Mouse (Mus musculus) limb, embryonic 12.5 days (tissue): ENCODE data around the gene Frmpd4. TPM values are rescaled to one million over a fixed set of nuclear protein-coding genes. Genes with fewer than 3 reads are reported as not detected.

ENCODE experiments used
- ATAC-seq: fragments of 200-750 bp; cut with Nextera tagmentation; 2 replicates; pipeline ENCODE4 v1.8.0; 2017; ENCODE audit warnings: low read depth, moderate TSS enrichment; ENCODE audit not compliant: insufficient number of reproducible peaks, insufficient read depth, low FRiP score, low TSS enrichment
- H3K27ac ChIP-seq: fragments of 300-500 bp; sonication (generic); 2 replicates; pipeline ENCODE4 v1.5.1; 2016; ENCODE audit warnings: mild to moderate bottlenecking, moderate library complexity
- H3K27me3 ChIP-seq: fragments of 300-500 bp; sonication (generic); 2 replicates; pipeline ENCODE4 v1.6.1; 2016; ENCODE audit warnings: mild to moderate bottlenecking, moderate library complexity
- H3K36me3 ChIP-seq: fragments of 300-500 bp; sonication (generic); 2 replicates; pipeline ENCODE4 v1.6.1; 2016; ENCODE audit warnings: mild to moderate bottlenecking, moderate library complexity
- H3K4me1 ChIP-seq: fragments of 300-500 bp; sonication (generic); replicated peaks from 2 replicates; pipeline ENCODE4 v1.6.1; 2016
- H3K4me2 ChIP-seq: fragments of 300-500 bp; sonication (generic); 2 replicates; pipeline ENCODE4 v1.6.1; 2016; ENCODE audit warnings: mild to moderate bottlenecking, moderate library complexity
- H3K4me3 ChIP-seq: fragments of 300-500 bp; sonication (generic); replicated peaks from 2 replicates; pipeline ENCODE4 v1.5.1; 2016; ENCODE audit warnings: mild to moderate bottlenecking
- H3K9ac ChIP-seq: fragments of 300-500 bp; sonication (generic); replicated peaks from 2 replicates; pipeline ENCODE4 v1.6.1; 2016; ENCODE audit warnings: mild to moderate bottlenecking, moderate library complexity
- H3K9me3 ChIP-seq: fragments of 300-500 bp; sonication (generic); 2 replicates; pipeline ENCODE4 v1.6.1; 2016; ENCODE audit warnings: mild to moderate bottlenecking, moderate library complexity
- WGBS: fragments of 180-500 bp; shearing (Covaris S2); methylation state at CpG from one replicate; pipeline ENCODE4 v1.1.7; 2016; 5-methylcytosine and 5-hydroxymethylcytosine counted together
- polyA plus RNA-seq: library from polyadenylated mRNA; unstranded; fragments of >200 nt; fragmentation: Nextera tagmentation; extraction: Ambion mirVana; gene quantifications from 2 replicates; pipeline ENCODE4 v1.2.1, GENCODE M21; 2016

The Frmpd4 gene
- polyA plus RNA-seq, 1 experiment from 2014 or later = 0.08 TPM

GRCm38 (mm10) chrX:168124043-168124442, 453.0 kb downstream of the Frmpd4 start:
- WGBS = 18% methylated on average over 8 of the region's 8 CpGs
- H3K9me3 ChIP-seq = no peaks in the 10 kb centered on the region
- H3K4me1 ChIP-seq = no peaks in the 10 kb centered on the region
- no peak overlapping the region for H3K9ac ChIP-seq
- H3K27me3 ChIP-seq = peaks cover 50% of the 10 kb centered on the region
- H3K4me3 ChIP-seq = peak overlapping the region; percentile 44
- no peak for ATAC-seq
- no peak overlapping the region for H3K27ac ChIP-seq
- H3K36me3 ChIP-seq = no peaks in the 10 kb centered on the region
- peak overlapping the region; percentile 73 for H3K4me2 ChIP-seq

DNA sequence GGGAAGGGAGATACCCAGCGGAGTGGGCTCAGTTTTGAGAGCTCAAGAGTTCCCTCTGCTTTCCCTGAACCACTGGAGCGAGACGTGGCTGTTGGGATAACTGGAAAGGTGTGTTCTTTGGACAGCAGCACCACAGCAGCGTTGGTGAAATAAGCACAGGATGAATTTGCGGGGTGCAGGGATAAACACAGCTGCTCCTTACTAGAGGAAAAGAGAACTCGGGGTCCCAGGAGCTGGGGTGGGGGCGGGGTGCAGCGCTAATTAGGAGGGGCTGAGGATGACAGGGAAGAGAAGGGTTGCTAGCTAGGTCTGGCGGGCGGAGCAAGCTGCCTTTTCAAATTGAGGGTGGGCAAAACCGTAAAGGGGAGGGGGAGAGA, 453.5 kb downstream of the Frmpd4 start:
- H3K27me3 ChIP-seq = peaks cover 50% of the 10 kb centered on the region
- 5% methylated on average over 11 of the region's 11 CpGs for WGBS
- peak overlapping the region; percentile 73 for H3K4me2 ChIP-seq
- no peak overlapping the region for H3K27ac ChIP-seq
- no peak for ATAC-seq
- H3K4me3 ChIP-seq = peak overlapping the region; percentile 44
- H3K36me3 ChIP-seq = no peaks in the 10 kb centered on the region
- H3K9ac ChIP-seq = peak overlapping the region; percentile 34; the same call in 1 of the 2 replicates
- no peaks in the 10 kb centered on the region for H3K9me3 ChIP-seq
- no peaks in the 10 kb centered on the region for H3K4me1 ChIP-seq

DNA sequence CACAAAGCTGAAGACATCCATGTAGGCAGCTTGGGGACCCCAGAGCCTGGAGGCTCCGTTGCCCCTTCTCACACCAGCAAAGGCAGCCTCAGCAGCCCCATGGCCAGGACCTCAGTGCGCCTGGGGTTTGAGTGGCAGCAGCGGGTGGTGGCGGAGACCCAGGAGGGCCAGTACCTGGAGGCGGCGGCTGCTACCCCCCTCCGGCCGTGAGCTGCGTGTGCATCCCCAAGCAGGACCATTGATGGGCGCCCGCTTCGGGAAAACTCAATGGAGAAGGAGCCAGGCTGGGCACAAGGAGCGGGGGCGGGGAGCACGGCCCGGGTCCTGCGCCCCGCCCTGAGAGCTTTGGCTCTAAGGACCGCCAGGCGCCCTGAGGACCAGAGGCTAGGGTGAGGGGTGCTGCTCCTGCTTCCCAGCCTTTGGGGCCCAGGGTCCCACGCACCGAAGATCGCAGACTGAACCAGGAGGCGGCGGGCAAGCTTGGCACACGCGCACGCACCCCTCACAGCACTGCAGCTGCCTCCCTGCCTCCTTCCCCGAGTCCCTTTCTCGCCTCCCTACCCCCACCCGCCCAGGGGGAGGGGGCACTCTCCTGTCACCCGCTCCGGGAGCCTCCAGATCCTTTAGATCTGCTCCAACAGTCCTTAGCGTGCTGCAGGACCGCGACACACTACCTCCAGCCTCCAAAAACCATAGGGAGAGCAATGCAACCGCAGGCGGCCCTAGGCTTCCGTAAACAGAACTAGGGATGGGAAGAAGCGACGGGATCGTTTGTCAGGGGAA, 454.0 kb downstream of the Frmpd4 start:
- H3K27me3 ChIP-seq = peaks cover 50% of the 10 kb centered on the region
- ATAC-seq = peak; percentile 63; the same call in 1 of the 2 replicates

DNA sequence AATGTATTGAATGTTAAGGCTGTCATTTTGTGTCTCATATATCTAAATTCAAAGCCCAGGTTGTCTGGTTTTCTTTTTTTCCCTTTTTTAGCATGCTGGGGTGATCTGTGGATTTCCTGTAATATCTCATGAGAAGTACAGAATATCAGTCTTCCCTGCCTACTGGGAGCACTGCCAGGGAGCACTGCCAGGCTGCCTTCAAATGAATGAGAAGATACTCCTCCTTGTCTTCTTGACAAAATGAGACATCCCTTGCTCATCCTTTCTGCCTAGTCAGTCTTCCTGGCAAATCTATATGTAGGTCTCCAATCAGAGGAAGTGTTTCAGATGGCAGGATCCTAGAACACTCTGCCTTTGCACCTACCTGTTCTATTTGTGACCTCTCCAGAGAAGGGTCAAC, 535.4 kb downstream of the Frmpd4 start:
- H3K27me3 ChIP-seq = peaks cover 8% of the 10 kb centered on the region
- no peaks in the 10 kb centered on the region for H3K4me1 ChIP-seq
- no peak for ATAC-seq
- H3K27ac ChIP-seq = no peak overlapping the region
- no peak overlapping the region for H3K4me3 ChIP-seq
- no peaks in the 10 kb centered on the region for H3K9me3 ChIP-seq
- H3K4me2 ChIP-seq = no peak overlapping the region
- H3K9ac ChIP-seq = no peak overlapping the region
- no peaks in the 10 kb centered on the region for H3K36me3 ChIP-seq

More for the DNA sequence above, 454.0 kb downstream of the Frmpd4 start:
- peak overlapping the region; percentile 73 for H3K4me2 ChIP-seq
- no peaks in the 10 kb centered on the region for H3K9me3 ChIP-seq
- no peaks in the 10 kb centered on the region for H3K36me3 ChIP-seq
- H3K27ac ChIP-seq = no peak overlapping the region
- H3K4me3 ChIP-seq = peak overlapping the region; percentile 44
- peak overlapping the region; percentile 34 for H3K9ac ChIP-seq
- no peaks in the 10 kb centered on the region for H3K4me1 ChIP-seq
- WGBS = 16% methylated on average over 40 of the region's 42 CpGs

GRCm38 (mm10) chrX:168020574-168021145, 556.4 kb downstream of the Frmpd4 start:
- H3K4me1 ChIP-seq = no peaks in the 10 kb centered on the region
- H3K4me3 ChIP-seq = no peak overlapping the region
- 67% methylated on average over 4 of the region's 4 CpGs for WGBS
- H3K9me3 ChIP-seq = no peaks in the 10 kb centered on the region
- H3K9ac ChIP-seq = no peak overlapping the region
- peaks cover 18% of the 10 kb centered on the region for H3K27me3 ChIP-seq
- ATAC-seq = no peak
- H3K36me3 ChIP-seq = no peaks in the 10 kb centered on the region
- no peak overlapping the region for H3K4me2 ChIP-seq
- H3K27ac ChIP-seq = no peak overlapping the region

DNA sequence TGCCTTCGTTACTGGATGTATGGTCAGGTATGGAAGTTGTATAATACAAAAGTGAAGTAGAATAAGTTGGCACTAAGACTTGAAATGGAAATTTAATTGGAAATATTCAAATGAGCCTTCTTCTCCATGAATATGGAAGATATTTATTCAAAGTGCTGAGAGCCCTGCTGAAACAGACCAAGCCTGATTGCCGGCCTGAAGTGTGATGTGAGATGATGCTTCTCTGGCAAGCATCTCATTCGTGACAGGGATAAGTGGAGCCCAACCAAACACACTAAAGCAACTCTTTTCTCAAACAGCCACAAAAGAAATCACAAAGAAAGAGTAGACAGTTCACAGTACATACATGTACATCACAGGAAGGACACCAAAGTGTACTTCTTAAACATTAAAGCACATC, 559.2 kb downstream of the Frmpd4 start:
- 70% methylated on average over 3 of the region's 3 CpGs for WGBS
- H3K27me3 ChIP-seq = peaks cover 20% of the 10 kb centered on the region
- H3K4me3 ChIP-seq = no peak overlapping the region
- H3K4me2 ChIP-seq = no peak overlapping the region
- no peaks in the 10 kb centered on the region for H3K9me3 ChIP-seq
- H3K27ac ChIP-seq = no peak overlapping the region
- ATAC-seq = no peak
- no peaks in the 10 kb centered on the region for H3K4me1 ChIP-seq
- no peaks in the 10 kb centered on the region for H3K36me3 ChIP-seq
- H3K9ac ChIP-seq = no peak overlapping the region

GRCm38 (mm10) chrX:167984835-167985234, 592.2 kb downstream of the Frmpd4 start:
- H3K4me1 ChIP-seq = no peaks in the 10 kb centered on the region
- H3K9me3 ChIP-seq = no peaks in the 10 kb centered on the region
- no peak overlapping the region for H3K4me2 ChIP-seq
- peaks cover 15% of the 10 kb centered on the region for H3K27me3 ChIP-seq
- no peak overlapping the region for H3K27ac ChIP-seq
- H3K9ac ChIP-seq = no peak overlapping the region
- H3K4me3 ChIP-seq = no peak overlapping the region
- ATAC-seq = no peak
- H3K36me3 ChIP-seq = no peaks in the 10 kb centered on the region

GRCm38 (mm10) chrX:167951207-167951606, 625.8 kb downstream of the Frmpd4 start:
- H3K27me3 ChIP-seq = peaks cover 11% of the 10 kb centered on the region; the same call in 1 of the 2 replicates
- no peaks in the 10 kb centered on the region for H3K9me3 ChIP-seq
- no peak for ATAC-seq
- H3K9ac ChIP-seq = no peak overlapping the region
- no peak overlapping the region for H3K4me3 ChIP-seq
- no peak overlapping the region for H3K4me2 ChIP-seq
- H3K27ac ChIP-seq = no peak overlapping the region
- H3K4me1 ChIP-seq = no peaks in the 10 kb centered on the region
- no peaks in the 10 kb centered on the region for H3K36me3 ChIP-seq
- WGBS = 90% methylated on average over 2 of the region's 2 CpGs

DNA sequence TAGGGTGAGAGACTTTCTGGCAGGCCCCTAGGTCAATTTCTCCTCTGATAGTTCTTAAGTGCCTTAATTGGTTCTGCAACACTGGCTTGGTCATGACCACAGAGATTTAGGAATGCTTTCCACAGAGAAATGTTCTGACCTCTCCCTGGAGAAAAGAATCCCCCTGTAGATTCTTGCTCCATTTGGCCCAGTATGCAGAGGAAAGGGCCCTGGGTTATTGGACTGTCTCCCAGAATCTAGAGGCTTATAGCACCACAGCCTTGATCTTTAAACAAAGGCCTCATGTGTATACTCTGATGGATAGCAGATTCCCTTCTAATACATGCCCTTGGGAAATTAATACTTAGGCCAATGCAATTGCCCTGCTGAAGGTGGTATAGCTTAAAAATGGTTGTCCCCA, 667.5 kb downstream of the Frmpd4 start:
- Histone ChIP-seq H3K27ac (no peak overlapping the region), H3K4me2 (no peak overlapping the region), H3K4me1 (no peaks in the 10 kb centered on the region), H3K36me3 (no peaks in the 10 kb centered on the region), H3K4me3 (no peak overlapping the region), H3K9ac (no peak overlapping the region), H3K9me3 (no peaks in the 10 kb centered on the region), H3K27me3 (peaks cover 16% of the 10 kb centered on the region)
- ATAC-seq = no peak

DNA sequence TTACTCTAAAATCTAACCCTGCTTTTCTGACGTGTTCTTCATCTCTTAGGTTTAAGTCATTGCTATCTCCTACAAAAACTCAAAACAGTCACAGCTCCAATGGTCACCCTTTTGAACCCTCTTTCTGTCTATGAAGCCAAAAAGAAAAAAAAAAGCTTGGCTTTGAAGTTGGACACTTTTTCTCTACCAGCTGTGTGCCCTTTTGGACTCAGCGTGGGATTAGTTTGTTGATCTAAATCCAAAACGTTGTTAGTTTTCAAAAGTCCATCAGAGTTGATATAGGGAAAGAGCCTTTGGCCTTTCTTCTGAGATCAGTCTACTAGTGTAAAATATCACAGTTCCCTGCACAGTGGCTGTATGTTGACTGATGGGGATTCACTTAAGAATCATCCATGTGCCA, 676.0 kb downstream of the Frmpd4 start:
- Histone ChIP-seq H3K4me3 (no peak overlapping the region), H3K4me2 (no peak overlapping the region), H3K9me3 (no peaks in the 10 kb centered on the region), H3K27me3 (peaks cover 17% of the 10 kb centered on the region), H3K27ac (no peak overlapping the region), H3K9ac (no peak overlapping the region), H3K4me1 (no peaks in the 10 kb centered on the region), H3K36me3 (no peaks in the 10 kb centered on the region)
- ATAC-seq = no peak
- WGBS = 90% methylated on average over 3 of the region's 3 CpGs

- Histone ChIP-seq H3K36me3 (no peaks in the 10 kb centered on the region), H3K27me3 (peaks cover 28% of the 10 kb centered on the region), H3K4me2 (no peak overlapping the region), H3K4me1 (no peaks in the 10 kb centered on the region), H3K27ac (no peak overlapping the region), H3K9me3 (no peaks in the 10 kb centered on the region), H3K4me3 (no peak overlapping the region), H3K9ac (no peak overlapping the region)
- 79% methylated on average over 5 of the region's 5 CpGs for WGBS
- no peak for ATAC-seq
These were observed 722.2 kb downstream of the Frmpd4 start for GRCm38 (mm10) chrX:167854821-167855220.

GRCm38 (mm10) chrX:167832543-167832942, 744.5 kb downstream of the Frmpd4 start:
- WGBS = 65% methylated on average over 2 of the region's 2 CpGs
- no peak overlapping the region for H3K4me2 ChIP-seq
- peaks cover 3% of the 10 kb centered on the region for H3K27me3 ChIP-seq
- H3K9me3 ChIP-seq = no peaks in the 10 kb centered on the region
- no peaks in the 10 kb centered on the region for H3K36me3 ChIP-seq
- no peaks in the 10 kb centered on the region for H3K4me1 ChIP-seq
- ATAC-seq = no peak
- H3K9ac ChIP-seq = no peak overlapping the region
- H3K27ac ChIP-seq = no peak overlapping the region
- no peak overlapping the region for H3K4me3 ChIP-seq
